Mouse (Mus musculus): ENCODE data around the gene Lrrtm4.

Lrrtm4 gene

DNA sequence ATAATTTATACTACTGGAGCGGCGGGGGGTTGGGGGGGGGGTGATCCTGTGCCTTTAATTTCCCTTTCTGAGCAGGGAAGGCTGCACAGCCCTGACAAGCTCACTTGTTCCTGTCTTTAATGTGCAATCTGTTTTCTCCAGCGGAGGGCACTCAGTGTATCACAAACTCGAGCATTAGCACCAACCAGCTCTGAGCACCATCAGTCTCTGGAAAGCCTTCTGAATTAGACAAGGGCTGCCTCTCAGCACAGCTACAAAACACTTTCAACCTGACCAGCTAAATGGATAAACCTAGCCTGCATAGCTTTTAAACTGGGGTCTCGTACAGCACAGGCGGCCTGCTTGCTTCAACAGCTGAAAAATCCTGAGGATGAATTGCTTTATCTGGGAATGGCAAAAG is at the start of gene Lrrtm4:
Gene Lrrtm4 (plus strand): TSS at position 113 of the 400 bp plus-strand sequence.
- DNase-seq, result no peak

GRCm38 (mm10) chr6:80019189-80019860 is 648 bp downstream of the Lrrtm4 start:
- DNase-seq, result no peak

DNA sequence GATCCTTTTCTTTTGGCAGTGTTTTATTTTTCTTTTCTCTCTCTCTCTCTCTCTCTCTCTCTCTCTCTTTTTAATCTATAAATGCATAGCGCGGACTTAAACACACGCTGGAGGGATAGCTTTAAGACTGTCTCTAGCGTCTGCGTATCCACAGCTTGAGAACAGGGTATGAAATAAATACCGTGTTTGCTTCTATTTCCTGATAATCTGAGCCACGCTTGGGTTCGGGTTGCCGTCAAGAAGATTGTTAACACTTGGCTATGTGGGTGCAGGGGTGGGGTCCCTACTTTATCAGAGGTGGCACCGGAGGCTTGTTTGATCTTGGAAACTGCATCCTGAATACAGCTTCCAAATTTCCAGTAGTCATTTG is 1.2 kb downstream of the Lrrtm4 start:
- DNase-seq, result no peak

GRCm38 (mm10) chr6:80056849-80057248 is 38.2 kb downstream of the Lrrtm4 start:
- no peak for DNase-seq

DNA sequence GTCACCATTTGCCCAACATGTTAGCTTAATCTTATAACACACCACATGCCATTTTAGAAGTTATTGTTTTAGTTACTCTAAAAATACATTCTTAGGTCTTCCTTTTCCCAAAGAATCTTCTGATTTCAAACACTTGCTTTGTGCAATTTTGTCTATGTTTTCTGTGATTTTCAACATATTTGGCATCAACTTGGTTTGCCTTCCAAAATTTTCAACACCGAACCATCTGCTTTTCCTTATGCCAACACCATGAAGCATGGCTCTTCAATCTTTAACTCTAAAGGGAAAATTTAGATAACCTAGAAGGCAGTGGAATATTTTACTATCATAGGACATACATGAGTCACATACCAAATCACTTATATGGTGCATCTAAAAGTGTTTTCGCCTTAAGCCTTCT is 59.3 kb downstream of the Lrrtm4 start:
- no peak for DNase-seq

GRCm38 (mm10) chr6:80079290-80079689 is 60.6 kb downstream of the Lrrtm4 start:
- DNase-seq, result no peak

DNA sequence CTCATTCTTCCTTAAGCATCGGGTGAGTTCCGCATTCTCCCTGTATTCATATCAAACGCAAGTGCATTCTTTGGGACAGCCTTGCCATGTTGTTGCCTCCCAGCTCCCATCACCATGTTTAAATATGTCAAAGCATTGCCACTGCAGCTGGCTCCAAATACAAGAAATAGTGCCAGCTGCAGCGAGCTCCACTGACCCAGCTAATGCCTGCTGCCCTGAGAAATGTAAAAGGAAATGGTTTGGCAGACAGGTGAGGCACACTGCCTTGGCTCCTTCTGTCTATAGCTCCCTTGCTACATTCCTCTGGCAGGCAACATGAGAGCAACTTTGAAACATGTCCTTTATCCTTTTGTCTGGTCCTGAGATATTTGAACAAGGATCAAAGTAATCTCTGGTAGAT is 76.2 kb downstream of the Lrrtm4 start:
- no peak for DNase-seq

DNA sequence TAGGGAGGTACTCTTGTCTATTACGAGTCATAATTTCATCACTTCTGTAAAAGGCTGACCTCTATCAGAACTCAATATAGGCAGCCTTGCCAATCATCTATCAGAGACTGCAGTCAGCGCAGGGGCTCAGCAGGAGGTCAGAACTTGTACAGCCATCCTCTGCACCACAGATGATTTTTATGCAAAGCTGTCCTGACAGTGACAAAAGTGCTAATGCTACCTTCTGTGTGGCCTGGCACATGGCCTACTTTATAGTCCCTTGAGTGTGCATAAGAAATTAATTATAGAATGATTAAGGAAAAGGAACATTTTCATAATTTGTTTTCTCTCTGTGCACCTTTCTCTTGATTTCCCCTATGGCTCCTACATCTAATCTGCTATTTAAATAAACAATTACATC is 86.7 kb downstream of the Lrrtm4 start:
- DNase-seq, result no peak

- no peak for DNase-seq
Measured at GRCm38 (mm10) chr6:80105843-80106242, 87.2 kb downstream of the Lrrtm4 start.

DNA sequence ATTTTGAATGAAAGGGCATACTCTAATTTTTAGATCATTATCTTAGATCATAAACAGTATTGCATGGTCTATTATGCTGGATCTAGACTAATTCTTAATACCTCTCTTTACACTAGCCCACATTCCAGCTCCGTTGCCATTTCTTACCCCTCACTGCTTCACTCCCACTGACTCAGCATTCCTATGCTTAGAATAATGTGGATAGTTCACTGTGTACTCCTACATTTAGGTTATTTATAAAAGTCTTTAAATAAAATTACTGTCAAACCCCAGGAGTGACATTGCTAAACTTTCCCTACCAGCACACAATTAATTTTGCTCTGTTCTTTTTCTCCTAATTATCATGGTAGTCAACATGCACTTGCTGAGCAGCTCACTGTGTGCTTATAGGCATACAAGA is 107.7 kb downstream of the Lrrtm4 start:
- no peak for DNase-seq

- DNase-seq, result no peak
Measured at GRCm38 (mm10) chr6:80162585-80162984, 143.9 kb downstream of the Lrrtm4 start.

- no peak for DNase-seq
Measured at GRCm38 (mm10) chr6:80181916-80182315, 163.2 kb downstream of the Lrrtm4 start.

DNA sequence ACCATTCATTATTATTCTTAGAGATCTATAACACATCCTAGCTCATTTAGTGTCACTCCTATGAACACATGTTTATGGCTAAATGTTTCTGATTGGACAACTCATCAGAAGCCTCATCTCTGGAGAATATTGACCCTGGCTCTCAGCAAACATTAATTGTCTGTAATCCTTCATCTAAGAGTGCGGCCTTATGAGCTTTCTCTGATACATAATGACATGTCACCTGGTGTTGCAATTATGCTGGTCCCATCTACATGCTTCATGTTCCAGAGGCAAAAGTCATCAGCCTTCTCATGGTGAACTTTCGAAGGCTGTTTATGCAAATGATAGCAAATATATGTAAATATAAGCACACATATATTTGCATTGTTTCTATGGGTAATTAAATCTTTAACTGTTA is 163.7 kb downstream of the Lrrtm4 start:
- no peak for DNase-seq

GRCm38 (mm10) chr6:80185489-80186113 is 166.9 kb downstream of the Lrrtm4 start:
- DNase-seq, result no peak

DNA sequence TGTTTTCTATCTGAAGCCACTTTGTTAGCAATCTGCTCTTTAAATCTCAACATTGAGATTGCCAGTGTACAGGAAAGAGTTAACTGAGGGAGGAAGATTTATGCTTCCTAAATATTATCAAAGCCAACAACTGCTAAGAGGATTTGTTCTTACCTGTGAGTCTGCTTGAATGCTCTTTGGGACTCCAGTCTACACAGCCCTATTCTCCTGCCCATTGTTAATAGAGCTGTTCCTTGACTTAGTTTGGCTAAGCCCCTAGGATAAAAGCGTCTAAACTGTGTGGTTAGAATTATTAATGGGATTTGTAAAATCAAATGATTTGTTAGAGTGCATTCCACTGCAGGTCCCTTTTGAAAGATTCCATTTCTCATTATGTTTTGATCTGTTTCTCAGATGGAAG is 168.1 kb downstream of the Lrrtm4 start:
- DNase-seq, result no peak

- no peak for DNase-seq
Measured at GRCm38 (mm10) chr6:80209476-80209875, 190.8 kb downstream of the Lrrtm4 start.

GRCm38 (mm10) chr6:80210281-80210680 is 191.6 kb downstream of the Lrrtm4 start:
- DNase-seq, result no peak

GRCm38 (mm10) chr6:80261595-80261994 is 242.9 kb downstream of the Lrrtm4 start:
- DNase-seq, result no peak

- no peak for DNase-seq
Measured at GRCm38 (mm10) chr6:80263972-80264371, 245.3 kb downstream of the Lrrtm4 start.

GRCm38 (mm10) chr6:80264584-80264983 is 245.9 kb downstream of the Lrrtm4 start:
- no peak for DNase-seq

GRCm38 (mm10) chr6:80265746-80266145 is 247.1 kb downstream of the Lrrtm4 start:
- DNase-seq, result no peak

- DNase-seq, result no peak
Measured at GRCm38 (mm10) chr6:80286968-80287367, 268.3 kb downstream of the Lrrtm4 start.

GRCm38 (mm10) chr6:80301871-80302270 is 283.2 kb downstream of the Lrrtm4 start:
- DNase-seq, result no peak

DNA sequence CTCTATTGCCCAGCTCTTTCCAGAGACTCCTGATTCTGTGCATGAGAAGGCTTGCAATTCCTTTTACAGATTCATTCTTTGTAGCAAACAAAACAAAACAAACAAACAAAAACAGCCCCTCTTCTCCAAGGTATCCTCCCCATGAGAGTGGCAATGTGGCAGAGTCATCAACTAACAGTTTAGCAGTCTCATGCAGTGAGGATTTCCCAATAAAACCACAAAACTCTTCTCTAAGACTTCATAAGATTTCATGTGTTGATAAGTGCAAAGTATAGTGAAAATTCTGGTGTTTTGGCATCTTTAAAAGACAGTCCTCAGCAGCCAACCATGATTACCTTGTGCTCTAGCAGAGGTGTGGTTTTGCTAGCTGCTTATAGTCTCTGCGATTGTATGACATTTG is 284.9 kb downstream of the Lrrtm4 start:
- no peak for DNase-seq

- no peak for DNase-seq
Measured at GRCm38 (mm10) chr6:80328391-80328790, 309.7 kb downstream of the Lrrtm4 start.

Measured in thymus, postnatal 14 days (tissue).